Mouse (Mus musculus) lung, adult 2 months (tissue): Measurements from ENCODE around the gene Ces2a. TPM values are rescaled to one million over a fixed set of nuclear protein-coding genes. Genes with fewer than 3 reads are reported as not detected.
A peak's percentile ranks its signal among the peaks of the same experiment; 100 is the strongest.

Experiments
- DNase-seq: peaks from one replicate; pipeline ENCODE4 v3.0.0; 2022
- H3K4me1 ChIP-seq: fragments of 200-500 bp; 2 replicates; pipeline ENCODE4 v1.6.1; 2011; ENCODE audit warnings: low read length; ENCODE audit not compliant: control insufficient read depth, insufficient read depth
- H3K4me3 ChIP-seq: fragments of 200-500 bp; replicated peaks from 2 replicates; pipeline ENCODE3; 2011; ENCODE audit warnings: low read depth, mild to moderate bottlenecking, control low read depth, low read length; ENCODE audit errors: extremely low read depth
- CTCF ChIP-seq: fragments of 200-500 bp; IDR thresholded peaks from 2 replicates; pipeline ENCODE4 v1.5.1; 2011; ENCODE audit warnings: mild to moderate bottlenecking, low read length, control low read depth; ENCODE audit not compliant: insufficient read depth
- POLR2A ChIP-seq: fragments of 200-500 bp; IDR thresholded peaks from 2 replicates; pipeline ENCODE4 v1.6.1; 2011; ENCODE audit warnings: low read depth, mild to moderate bottlenecking, control low read depth, low read length, borderline replicate concordance; ENCODE audit errors: extremely low read depth
- WGBS: fragments of 180-500 bp; shearing (Covaris S2); methylation state at CpG from one replicate; pipeline ENCODE4 v1.1.7; 2018; 5-methylcytosine and 5-hydroxymethylcytosine counted together
- polyA plus RNA-seq: library from polyadenylated mRNA; depleted of rRNA; stranded (reverse); fragments of >200 nt; gene quantifications from 2 replicates; pipeline ENCODE4 v1.2.3, GENCODE M21; 2012; rRNA removed

Gene Ces2a
- polyA plus RNA-seq, 1 experiment: 0.14 TPM

GRCm38 (mm10) chr8:104758209-104758608 is 24.4 kb downstream of the Ces2a start:
- WGBS: 87% methylated on average over 2 of the region's 2 CpGs
- Histone ChIP-seq H3K4me1 (no peaks in the 10 kb centered on the region), H3K4me3 (no peak overlapping the region)
- no peak for DNase-seq
- TF ChIP-seq CTCF (no peak), POLR2A (no peak)

GRCm38 (mm10) chr8:104761126-104761525 is 27.3 kb downstream of the Ces2a start:
- H3K4me1 ChIP-seq: no peaks in the 10 kb centered on the region
- WGBS: 80% methylated on average over 4 of the region's 4 CpGs
- DNase-seq: no peak
- no peak overlapping the region for H3K4me3 ChIP-seq
- no peak for TF ChIP-seq POLR2A
- no peak for TF ChIP-seq CTCF

- no peak for TF ChIP-seq POLR2A
- TF ChIP-seq CTCF: no peak
These were observed 32.7 kb downstream of the Ces2a start for GRCm38 (mm10) chr8:104766485-104766884.

GRCm38 (mm10) chr8:104770365-104770764 is 36.6 kb downstream of the Ces2a start:
- no peak for DNase-seq
- no peak overlapping the region for H3K4me3 ChIP-seq
- no peaks in the 10 kb centered on the region for H3K4me1 ChIP-seq
- no peak for TF ChIP-seq CTCF
- TF ChIP-seq POLR2A: no peak
- WGBS: 85% methylated on average over 3 of the region's 3 CpGs

More at GRCm38 (mm10) chr8:104766485-104766884, 32.7 kb downstream of the Ces2a start:
- no peak for DNase-seq
- no peaks in the 10 kb centered on the region for H3K4me1 ChIP-seq
- 54% methylated on average over 4 of the region's 4 CpGs for WGBS
- no peak overlapping the region for H3K4me3 ChIP-seq

- 43% methylated on average over 1 of the region's 1 CpGs for WGBS
- no peak for DNase-seq
- Histone ChIP-seq H3K4me3 (no peak overlapping the region), H3K4me1 (no peaks in the 10 kb centered on the region)
- TF ChIP-seq POLR2A (no peak), CTCF (no peak)
These were observed 53.2 kb downstream of the Ces2a start for GRCm38 (mm10) chr8:104787049-104787448.

- no peaks in the 10 kb centered on the region for H3K4me1 ChIP-seq
- 90% methylated on average over 2 of the region's 2 CpGs for WGBS
- no peak overlapping the region for H3K4me3 ChIP-seq
- no peak for DNase-seq
- no peak for TF ChIP-seq POLR2A
These were observed 55.1 kb downstream of the Ces2a start for GRCm38 (mm10) chr8:104788929-104789328.

GRCm38 (mm10) chr8:104789886-104790680 is 56.3 kb downstream of the Ces2a start:
- DNase-seq: peak; percentile 2
- Histone ChIP-seq H3K4me3 (no peak overlapping the region), H3K4me1 (no peaks in the 10 kb centered on the region)
- 35% methylated on average over 3 of the region's 3 CpGs for WGBS
- no peak for TF ChIP-seq POLR2A
- TF ChIP-seq CTCF: no peak

Other genes starting within 250 kb of the Ces2a start
- 0.05 and 0.07 TPM in 2 replicates for gene Terb1, start 224.1 kb upstream of the Ces2a start, polyA plus RNA-seq
- gene Nae1, start 199.4 kb upstream of the Ces2a start, polyA plus RNA-seq: 7.4 and 17.1 TPM in 2 replicates
- 1.4 and 1.8 TPM in 2 replicates for gene Car7, start 199.3 kb upstream of the Ces2a start, polyA plus RNA-seq
- gene Pdp2, start 142.6 kb upstream of the Ces2a start, polyA plus RNA-seq: 3.4 and 4.4 TPM in 2 replicates
- 9.6 and 16.2 TPM in 2 replicates for gene Cdh16, start 109.6 kb upstream of the Ces2a start, polyA plus RNA-seq
- gene Rrad, start 102.7 kb upstream of the Ces2a start, polyA plus RNA-seq: 10.9 and 19.5 TPM in 2 replicates
- gene Ciao2b, start 92.0 kb upstream of the Ces2a start, polyA plus RNA-seq: 34.7 and 35.3 TPM in 2 replicates
- gene Ces2b, start 97.6 kb downstream of the Ces2a start, polyA plus RNA-seq: 1.9 and 2.0 TPM in 2 replicates
- gene Ces2c, start 113.1 kb downstream of the Ces2a start, polyA plus RNA-seq: 0.30 and 1.2 TPM in 2 replicates
- 3.3 and 4.8 TPM in 2 replicates for gene Ces2e, start 192.3 kb downstream of the Ces2a start, polyA plus RNA-seq
- 5.1 TPM in 1 of 2 replicates, not detected in the other for gene Ces2f, start 213.4 kb downstream of the Ces2a start, polyA plus RNA-seq
- 13.9 and 23.2 TPM in 2 replicates for gene Ces2g, start 227.7 kb downstream of the Ces2a start, polyA plus RNA-seq